Mouse (Mus musculus): ENCODE measurements at regions not wholly inside any gene's neighbourhood (a gene's known extent, or its start where the extent isn't known, plus 50 kb on each side); places are given as distances from the start of the nearest gene placed in this dataset.

DNA sequence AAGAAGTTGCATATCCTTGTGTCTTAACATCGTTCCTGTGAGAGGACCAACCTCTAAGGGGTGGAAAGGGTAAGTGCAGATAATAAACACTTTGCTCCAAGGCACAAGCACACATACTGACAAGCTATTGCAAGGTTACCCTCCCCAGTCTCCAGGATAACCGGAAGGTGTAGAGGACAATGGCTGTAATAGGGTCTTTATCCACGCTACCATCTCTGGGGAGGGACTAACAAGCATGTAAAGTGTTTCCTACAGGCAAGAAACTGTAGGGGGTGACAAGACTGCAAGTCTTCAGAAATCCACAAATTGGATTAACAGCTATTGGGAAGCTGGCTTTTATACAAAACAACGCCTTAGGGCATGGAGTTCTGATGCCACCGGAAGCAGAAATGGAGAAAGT is 197.5 kb upstream of the Chl1 start:
- no peak for DNase-seq (ENCODE audit: low spot score)

GRCm38 (mm10) chr6:103318081-103318480 is 192.3 kb upstream of the Chl1 start:
- no peak for DNase-seq (ENCODE audit: low spot score)

GRCm38 (mm10) chr6:103318677-103319359 is 191.6 kb upstream of the Chl1 start:
- no peak for DNase-seq (ENCODE audit: low spot score)

- DNase-seq (ENCODE audit: low spot score) = no peak
Observed at GRCm38 (mm10) chr6:103319964-103320363, 190.4 kb upstream of the Chl1 start.

- no peak for DNase-seq (ENCODE audit: low spot score)
Observed at GRCm38 (mm10) chr6:103320550-103320949, 189.8 kb upstream of the Chl1 start.

DNA sequence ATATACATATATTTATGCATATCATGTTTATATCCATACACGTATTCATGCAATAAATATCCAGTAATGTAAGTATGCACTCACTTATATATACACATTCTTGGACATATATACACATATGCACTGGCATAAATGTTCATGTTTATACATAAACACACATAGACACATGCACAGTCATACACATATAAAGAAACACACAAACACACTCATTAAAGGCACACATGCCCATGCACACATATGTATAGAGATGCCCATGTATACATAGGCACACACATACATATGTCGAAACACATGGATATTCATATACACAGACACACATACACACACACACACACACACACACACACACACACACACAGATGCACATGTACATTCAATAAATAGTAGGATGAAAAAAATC is 189.3 kb upstream of the Chl1 start:
- no peak for DNase-seq (ENCODE audit: low spot score)

GRCm38 (mm10) chr6:103322442-103322841 is 187.9 kb upstream of the Chl1 start:
- no peak for DNase-seq (ENCODE audit: low spot score)

- no peak for DNase-seq (ENCODE audit: low spot score)
Observed at GRCm38 (mm10) chr6:103335683-103336082, 174.7 kb upstream of the Chl1 start.

DNA sequence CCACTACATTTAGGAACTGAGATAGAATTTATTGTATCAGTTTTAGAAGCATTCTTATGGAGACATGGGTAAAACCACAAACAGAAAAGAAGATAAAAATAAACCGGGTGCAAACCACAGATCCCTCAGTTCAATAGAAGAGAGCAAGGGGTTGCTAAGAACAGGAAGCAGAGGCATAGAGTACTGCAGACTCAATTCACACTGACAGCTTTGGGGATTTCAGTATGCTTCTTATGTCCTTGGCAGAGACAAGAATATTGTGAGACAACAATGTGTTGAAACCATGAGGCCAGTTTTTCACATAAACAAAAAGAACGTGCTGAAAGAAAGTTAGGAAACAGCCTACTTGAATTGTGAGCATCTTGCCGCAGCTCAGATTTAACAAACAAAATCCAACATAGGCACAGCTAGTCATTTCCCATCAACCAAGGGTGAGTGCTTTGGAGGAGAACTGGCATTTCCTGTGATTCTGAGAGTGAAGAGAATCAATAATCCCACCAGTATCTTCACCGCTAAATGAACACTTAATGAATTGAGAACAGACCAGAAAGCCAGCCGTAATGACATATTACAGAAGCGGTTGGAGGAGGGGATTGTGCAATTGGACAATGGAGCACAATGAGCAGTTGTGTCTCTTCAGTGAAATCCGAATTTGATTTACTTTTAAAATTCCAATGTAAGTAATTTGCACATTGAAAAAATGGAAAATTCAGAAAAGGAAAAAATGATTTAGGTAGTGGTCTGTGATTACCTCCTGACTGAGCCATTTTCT is 170.2 kb upstream of the Chl1 start:
- DNase-seq (ENCODE audit: low spot score) = peak; percentile 19

DNA sequence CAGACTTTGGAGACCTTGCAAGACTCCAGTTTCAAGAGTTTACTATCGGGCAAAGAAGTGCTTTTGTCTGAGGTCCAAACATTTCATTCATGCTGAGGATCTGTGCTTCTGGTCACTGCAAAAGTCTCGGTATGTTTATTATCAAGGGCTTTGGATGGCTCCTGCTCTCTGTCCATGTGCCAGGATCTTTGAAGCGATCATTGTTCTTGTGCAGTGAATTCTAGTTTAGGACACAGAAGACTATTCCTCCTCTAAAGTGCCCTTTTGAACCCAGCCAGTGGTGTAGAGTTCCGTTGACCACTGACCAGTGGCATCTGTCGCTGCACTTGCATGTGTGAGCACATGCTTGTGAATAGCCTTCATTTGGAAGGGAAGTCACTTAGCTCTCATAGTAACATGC is 166.9 kb upstream of the Chl1 start:
- no peak for DNase-seq (ENCODE audit: low spot score)

GRCm38 (mm10) chr6:103344413-103344812 is 166.0 kb upstream of the Chl1 start:
- DNase-seq (ENCODE audit: low spot score) = no peak

DNA sequence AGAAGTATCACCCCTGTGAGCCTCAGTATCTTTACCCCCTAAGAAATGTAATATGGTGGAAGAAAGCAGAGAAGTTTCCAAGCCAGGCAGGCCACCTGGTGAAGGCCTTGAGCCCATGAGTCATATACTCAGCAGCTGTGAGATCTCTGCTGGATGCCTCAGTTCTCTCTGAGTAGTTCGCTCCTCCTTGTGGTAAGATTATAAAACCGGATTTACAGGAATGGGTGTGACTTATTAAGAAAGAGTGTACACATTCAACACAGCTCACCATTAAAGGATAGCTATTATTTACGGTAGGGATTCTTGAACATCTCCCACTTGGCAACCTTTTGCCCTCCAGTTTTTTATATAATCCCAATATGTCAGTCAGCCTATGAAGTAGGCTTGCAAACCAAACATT is 165.2 kb upstream of the Chl1 start:
- DNase-seq (ENCODE audit: low spot score) = no peak

GRCm38 (mm10) chr6:103352405-103353124 is 157.8 kb upstream of the Chl1 start:
- DNase-seq (ENCODE audit: low spot score) = no peak

- no peak for DNase-seq (ENCODE audit: low spot score)
Observed at GRCm38 (mm10) chr6:103353346-103353745, 157.0 kb upstream of the Chl1 start.

- DNase-seq (ENCODE audit: low spot score) = no peak
Observed at GRCm38 (mm10) chr6:103366782-103367491, 143.4 kb upstream of the Chl1 start.

- no peak for DNase-seq (ENCODE audit: low spot score)
Observed at GRCm38 (mm10) chr6:103374956-103375355, 135.4 kb upstream of the Chl1 start.

GRCm38 (mm10) chr6:103377277-103377676 is 133.1 kb upstream of the Chl1 start:
- no peak for DNase-seq (ENCODE audit: low spot score)

DNA sequence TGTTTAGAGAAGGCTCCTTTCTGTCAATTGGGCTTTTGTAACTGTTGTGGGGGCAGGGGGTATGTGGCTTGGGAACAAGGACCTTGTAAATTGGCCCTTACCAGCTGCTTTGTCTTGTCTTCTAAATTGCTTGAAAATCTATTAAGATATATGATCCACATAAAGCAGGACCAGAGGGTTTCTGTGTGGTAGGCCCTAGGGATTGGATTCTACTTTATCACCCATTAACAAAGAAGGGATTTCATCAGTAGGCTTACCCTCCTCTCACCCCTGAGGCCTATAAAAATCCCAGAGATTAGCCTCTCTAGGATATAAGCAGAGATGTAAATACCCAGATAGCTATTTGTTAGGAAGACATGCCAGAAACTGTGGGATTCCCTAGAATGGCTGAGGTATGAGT is 132.3 kb upstream of the Chl1 start:
- no peak for DNase-seq (ENCODE audit: low spot score)

- DNase-seq (ENCODE audit: low spot score) = no peak
Observed at GRCm38 (mm10) chr6:103381030-103381429, 129.4 kb upstream of the Chl1 start.

DNA sequence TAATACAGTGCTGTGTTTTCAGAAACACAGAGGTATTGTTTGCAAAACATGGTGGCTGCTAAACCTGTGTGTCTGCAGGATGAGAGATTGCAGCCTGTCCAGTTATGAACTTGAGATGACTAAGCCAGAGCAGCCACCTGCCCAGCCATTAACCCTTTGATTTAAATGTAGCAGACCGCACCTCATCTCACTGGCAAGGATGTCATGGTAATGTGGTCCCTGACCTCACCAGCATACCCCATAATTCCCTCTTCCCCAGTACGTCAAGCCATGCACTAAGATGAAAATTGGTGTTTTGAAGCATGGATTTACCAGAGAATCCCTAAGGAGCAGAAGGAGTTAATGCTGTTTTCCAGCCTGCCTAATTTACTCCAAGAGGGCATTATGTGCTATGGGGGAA is 128.5 kb upstream of the Chl1 start:
- no peak for DNase-seq (ENCODE audit: low spot score)

DNA sequence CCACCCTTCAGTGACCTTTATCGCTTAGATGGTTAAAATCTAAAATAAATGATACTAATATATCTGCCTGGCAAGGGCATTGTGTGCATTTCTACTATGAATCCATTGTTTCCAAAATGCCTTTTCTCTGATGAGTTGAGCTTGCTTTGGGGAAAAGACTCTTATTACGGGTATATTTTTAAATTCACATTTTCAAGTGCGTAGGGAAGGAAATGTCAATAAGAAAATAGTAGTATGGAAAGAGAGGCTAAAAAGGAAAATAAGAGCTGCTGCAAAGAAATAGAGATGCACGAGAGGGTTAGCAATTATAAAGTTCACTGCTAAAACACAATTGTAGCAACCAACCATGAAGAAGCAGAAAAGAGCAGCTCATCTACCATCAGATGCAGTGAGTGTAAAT is 123.8 kb upstream of the Chl1 start:
- no peak for DNase-seq (ENCODE audit: low spot score)

DNA sequence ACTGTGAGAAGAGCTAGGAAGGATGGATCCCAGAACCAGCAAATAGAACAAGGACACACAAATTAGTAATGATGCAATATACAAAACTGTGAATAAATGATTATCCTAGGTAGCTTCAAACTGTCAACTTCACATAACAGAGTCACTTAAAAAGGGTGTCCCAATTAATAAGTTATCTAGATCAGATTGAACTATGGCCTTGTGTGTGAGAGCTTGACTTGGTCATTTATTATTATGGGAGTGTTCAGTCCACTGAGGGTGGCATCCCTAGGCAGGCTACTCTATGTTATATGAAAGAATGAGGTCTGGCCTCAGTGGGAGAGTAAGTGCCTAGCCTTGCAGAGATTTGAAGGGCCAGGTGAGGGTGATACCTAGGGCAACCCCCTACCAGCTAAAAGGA is 104.4 kb upstream of the Chl1 start:
- no peak for DNase-seq (ENCODE audit: low spot score)

All from T-cell, adult 2 months (primary cell).